Mouse (Mus musculus): ENCODE measurements at regions not wholly inside any gene's neighbourhood (a gene's known extent, or its start where the extent isn't known, plus 50 kb on each side); places are given as distances from the start of the nearest gene placed in this dataset.

GRCm38 (mm10) chr15:88196539-88196938, 403.6 kb upstream of the Zdhhc25 start:
- no peak for DNase-seq (ENCODE audit: low read depth, low spot score)
- in situ Hi-C loops (cut with MboI; ENCODE audit: low sequenced_read_pairs in 2 of 2, unreplicated experiment in 2 of 2), result no loop called here
- H3K9ac ChIP-seq (ENCODE audit: insufficient read depth, low read depth, low read length, poor library complexity, severe bottlenecking), result no peak overlapping the region
- H3K9me3 ChIP-seq (ENCODE audit: control insufficient read depth, insufficient read depth, low read depth, low read length), result no peaks in the 10 kb centered on the region
- H3K27ac ChIP-seq (ENCODE audit: insufficient read depth, low read depth, low read length, poor library complexity, severe bottlenecking), result no peak overlapping the region
- TF ChIP-seq ZC3H11A (IDR thresholded peaks at IDR 0.05; ENCODE audit: borderline replicate concordance, low read depth, low read length) (no peak), HCFC1 (IDR thresholded peaks at IDR 0.05; ENCODE audit: borderline replicate concordance, insufficient read depth, low read length) (no peak), MAFK (IDR thresholded peaks at IDR 0.05; ENCODE audit: insufficient read depth, low read depth, low read length) (no peak), ZNF384 (IDR thresholded peaks at IDR 0.05; ENCODE audit: low read depth, low read length) (no peak), CHD2 (IDR thresholded peaks at IDR 0.05; ENCODE audit: low read depth, low read length) (no peak)
- no peaks in the 10 kb centered on the region for H3K4me1 ChIP-seq (ENCODE audit: control insufficient read depth in 2 of 2, insufficient read depth in 2 of 2, low read length in 2 of 2, poor library complexity in 1 of 2)
- no peak overlapping the region for H3K4me3 ChIP-seq (ENCODE audit: insufficient read depth in 1 of 2, low read depth in 1 of 2, low read length in 2 of 2, poor library complexity in 1 of 2, severe bottlenecking in 1 of 2)
- H3K36me3 ChIP-seq (ENCODE audit: control insufficient read depth, insufficient read depth, low read length, poor library complexity, severe bottlenecking), result no peaks in the 10 kb centered on the region

- in situ Hi-C loops (cut with MboI; ENCODE audit: low sequenced_read_pairs in 2 of 2, unreplicated experiment in 2 of 2), result no loop called here
- DNase-seq (ENCODE audit: low read depth, low spot score), result no peak
- H3K27ac ChIP-seq (ENCODE audit: insufficient read depth, low read depth, low read length, poor library complexity, severe bottlenecking), result no peak overlapping the region
- H3K36me3 ChIP-seq (ENCODE audit: control insufficient read depth, insufficient read depth, low read length, poor library complexity, severe bottlenecking), result no peaks in the 10 kb centered on the region
- H3K9me3 ChIP-seq (ENCODE audit: control insufficient read depth, insufficient read depth, low read depth, low read length), result no peaks in the 10 kb centered on the region
- H3K4me1 ChIP-seq (ENCODE audit: control insufficient read depth in 2 of 2, insufficient read depth in 2 of 2, low read length in 2 of 2, poor library complexity in 1 of 2), result no peaks in the 10 kb centered on the region
- no peak for TF ChIP-seq ZNF384 (IDR thresholded peaks at IDR 0.05; ENCODE audit: low read depth, low read length)
- no peak for TF ChIP-seq MAFK (IDR thresholded peaks at IDR 0.05; ENCODE audit: insufficient read depth, low read depth, low read length)
- TF ChIP-seq HCFC1 (IDR thresholded peaks at IDR 0.05; ENCODE audit: borderline replicate concordance, insufficient read depth, low read length), result no peak
- no peak for TF ChIP-seq CHD2 (IDR thresholded peaks at IDR 0.05; ENCODE audit: low read depth, low read length)
- TF ChIP-seq ZC3H11A (IDR thresholded peaks at IDR 0.05; ENCODE audit: borderline replicate concordance, low read depth, low read length), result no peak
- H3K4me3 ChIP-seq (ENCODE audit: insufficient read depth in 1 of 2, low read depth in 1 of 2, low read length in 2 of 2, poor library complexity in 1 of 2, severe bottlenecking in 1 of 2), result no peak overlapping the region
- H3K9ac ChIP-seq (ENCODE audit: insufficient read depth, low read depth, low read length, poor library complexity, severe bottlenecking), result no peak overlapping the region
Observed at GRCm38 (mm10) chr15:88202736-88203135, 397.4 kb upstream of the Zdhhc25 start.

GRCm38 (mm10) chr15:88213356-88213755, 386.7 kb upstream of the Zdhhc25 start:
- DNase-seq (ENCODE audit: low read depth, low spot score), result peak; percentile 22
- no peaks in the 10 kb centered on the region for H3K9me3 ChIP-seq (ENCODE audit: control insufficient read depth, insufficient read depth, low read depth, low read length)
- H3K36me3 ChIP-seq (ENCODE audit: control insufficient read depth, insufficient read depth, low read length, poor library complexity, severe bottlenecking), result no peaks in the 10 kb centered on the region
- TF ChIP-seq MAFK (IDR thresholded peaks at IDR 0.05; ENCODE audit: insufficient read depth, low read depth, low read length) (no peak), ZNF384 (IDR thresholded peaks at IDR 0.05; ENCODE audit: low read depth, low read length) (no peak), HCFC1 (IDR thresholded peaks at IDR 0.05; ENCODE audit: borderline replicate concordance, insufficient read depth, low read length) (no peak), CHD2 (IDR thresholded peaks at IDR 0.05; ENCODE audit: low read depth, low read length) (no peak), ZC3H11A (IDR thresholded peaks at IDR 0.05; ENCODE audit: borderline replicate concordance, low read depth, low read length) (no peak)
- no peaks in the 10 kb centered on the region for H3K4me1 ChIP-seq (ENCODE audit: control insufficient read depth in 2 of 2, insufficient read depth in 2 of 2, low read length in 2 of 2, poor library complexity in 1 of 2)
- no peak overlapping the region for H3K27ac ChIP-seq (ENCODE audit: insufficient read depth, low read depth, low read length, poor library complexity, severe bottlenecking)
- no peak overlapping the region for H3K4me3 ChIP-seq (ENCODE audit: insufficient read depth in 1 of 2, low read depth in 1 of 2, low read length in 2 of 2, poor library complexity in 1 of 2, severe bottlenecking in 1 of 2)
- no peak overlapping the region for H3K9ac ChIP-seq (ENCODE audit: insufficient read depth, low read depth, low read length, poor library complexity, severe bottlenecking)
- in situ Hi-C loops (cut with MboI; ENCODE audit: low sequenced_read_pairs in 2 of 2, unreplicated experiment in 2 of 2), result no loop called here

GRCm38 (mm10) chr15:88214286-88214685, 385.8 kb upstream of the Zdhhc25 start:
- Histone ChIP-seq H3K4me1 (ENCODE audit: control insufficient read depth in 2 of 2, insufficient read depth in 2 of 2, low read length in 2 of 2, poor library complexity in 1 of 2) (no peaks in the 10 kb centered on the region), H3K9ac (ENCODE audit: insufficient read depth, low read depth, low read length, poor library complexity, severe bottlenecking) (no peak overlapping the region), H3K4me3 (ENCODE audit: insufficient read depth in 1 of 2, low read depth in 1 of 2, low read length in 2 of 2, poor library complexity in 1 of 2, severe bottlenecking in 1 of 2) (no peak overlapping the region), H3K9me3 (ENCODE audit: control insufficient read depth, insufficient read depth, low read depth, low read length) (no peaks in the 10 kb centered on the region), H3K36me3 (ENCODE audit: control insufficient read depth, insufficient read depth, low read length, poor library complexity, severe bottlenecking) (no peaks in the 10 kb centered on the region), H3K27ac (ENCODE audit: insufficient read depth, low read depth, low read length, poor library complexity, severe bottlenecking) (no peak overlapping the region)
- in situ Hi-C loops (cut with MboI; ENCODE audit: low sequenced_read_pairs in 2 of 2, unreplicated experiment in 2 of 2), result no loop called here
- TF ChIP-seq ZC3H11A (IDR thresholded peaks at IDR 0.05; ENCODE audit: borderline replicate concordance, low read depth, low read length) (no peak), MAFK (IDR thresholded peaks at IDR 0.05; ENCODE audit: insufficient read depth, low read depth, low read length) (no peak), CHD2 (IDR thresholded peaks at IDR 0.05; ENCODE audit: low read depth, low read length) (no peak), ZNF384 (IDR thresholded peaks at IDR 0.05; ENCODE audit: low read depth, low read length) (no peak), HCFC1 (IDR thresholded peaks at IDR 0.05; ENCODE audit: borderline replicate concordance, insufficient read depth, low read length) (no peak)
- no peak for DNase-seq (ENCODE audit: low read depth, low spot score)

- in situ Hi-C loops (cut with MboI; ENCODE audit: low sequenced_read_pairs in 2 of 2, unreplicated experiment in 2 of 2), result no loop called here
- no peak overlapping the region for H3K4me3 ChIP-seq (ENCODE audit: insufficient read depth in 1 of 2, low read depth in 1 of 2, low read length in 2 of 2, poor library complexity in 1 of 2, severe bottlenecking in 1 of 2)
- H3K9ac ChIP-seq (ENCODE audit: insufficient read depth, low read depth, low read length, poor library complexity, severe bottlenecking), result no peak overlapping the region
- DNase-seq (ENCODE audit: low read depth, low spot score), result no peak
- no peaks in the 10 kb centered on the region for H3K36me3 ChIP-seq (ENCODE audit: control insufficient read depth, insufficient read depth, low read length, poor library complexity, severe bottlenecking)
- TF ChIP-seq ZNF384 (IDR thresholded peaks at IDR 0.05; ENCODE audit: low read depth, low read length) (no peak), CHD2 (IDR thresholded peaks at IDR 0.05; ENCODE audit: low read depth, low read length) (no peak), MAFK (IDR thresholded peaks at IDR 0.05; ENCODE audit: insufficient read depth, low read depth, low read length) (no peak), HCFC1 (IDR thresholded peaks at IDR 0.05; ENCODE audit: borderline replicate concordance, insufficient read depth, low read length) (no peak), ZC3H11A (IDR thresholded peaks at IDR 0.05; ENCODE audit: borderline replicate concordance, low read depth, low read length) (no peak)
- H3K9me3 ChIP-seq (ENCODE audit: control insufficient read depth, insufficient read depth, low read depth, low read length), result no peaks in the 10 kb centered on the region
- H3K4me1 ChIP-seq (ENCODE audit: control insufficient read depth in 2 of 2, insufficient read depth in 2 of 2, low read length in 2 of 2, poor library complexity in 1 of 2), result no peaks in the 10 kb centered on the region
- H3K27ac ChIP-seq (ENCODE audit: insufficient read depth, low read depth, low read length, poor library complexity, severe bottlenecking), result no peak overlapping the region
Observed at GRCm38 (mm10) chr15:88229456-88229855, 370.6 kb upstream of the Zdhhc25 start.

All from ES-E14 (cell line).